Comparison of ENCODE assay signal across 24 mouse cellular contexts in the genomic region with DNA sequence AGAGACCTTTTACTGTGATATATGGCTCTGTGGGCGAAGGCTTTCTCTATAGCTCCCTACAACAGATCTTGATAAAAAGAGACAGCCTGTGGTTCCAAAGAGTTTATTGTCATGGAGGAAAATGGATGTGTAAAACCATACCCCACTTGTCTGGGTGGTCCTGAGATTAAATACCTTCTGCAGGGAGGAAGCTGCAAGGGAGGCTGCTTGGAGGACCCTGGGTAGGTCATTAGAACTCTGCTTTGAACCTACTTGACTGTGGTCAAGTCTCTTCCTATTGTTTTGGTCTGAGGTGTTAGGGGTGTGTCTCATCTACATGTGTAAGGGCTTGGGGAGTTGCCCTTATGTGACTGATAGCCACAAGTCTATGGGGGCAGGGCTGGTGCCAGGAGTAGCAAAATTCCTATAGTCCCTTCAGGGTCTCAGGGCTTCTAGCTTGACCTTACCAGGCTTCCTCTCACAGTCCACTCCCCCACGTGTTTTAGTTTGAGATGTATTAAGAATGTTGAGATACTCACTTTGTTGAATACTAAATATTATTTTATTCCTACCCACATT.
DNase-seq lines count a peak whose midpoint lies in the region; ATAC-seq lines count a peak whose summit lies in the region.
"Had no signal": no experiment of that assay in that cellular context is flagged by ENCODE, and none has a peak within 500 bp of the region (broad histone marks: within the 10 kb centered on the region; RNA-seq: fewer than 3 reads in every experiment).

No protein-coding gene starts in this region.

- no peaks in the 10 kb centered on the region for H3K36me3 ChIP-seq in kidney, embryonic 14.5 days (ENCODE audit: control insufficient read depth, insufficient read depth, low read length)
- H3K36me3 ChIP-seq: embryonic facial prominence, embryonic 12.5 days; embryonic facial prominence, embryonic 15.5 days; hindbrain, embryonic 12.5 days; hindbrain, embryonic 15.5 days had no signal

- 53% methylated on average over 2 of the region's 2 CpGs for WGBS in kidney, embryonic 14.5 days

- H3K27me3 ChIP-seq in kidney, embryonic 14.5 days (ENCODE audit: control insufficient read depth, insufficient read depth, low read length): no peaks in the 10 kb centered on the region
- H3K27me3 ChIP-seq: embryonic facial prominence, embryonic 12.5 days; embryonic facial prominence, embryonic 15.5 days; hindbrain, embryonic 12.5 days; hindbrain, embryonic 15.5 days had no signal

- H3K4me3 ChIP-seq in kidney, embryonic 14.5 days (ENCODE audit: low read length): no peak overlapping the region
- H3K4me3 ChIP-seq: embryonic facial prominence, embryonic 12.5 days; embryonic facial prominence, embryonic 15.5 days; gastrocnemius, adult 2 months; hindbrain, embryonic 12.5 days; hindbrain, embryonic 15.5 days had no signal

- no peak overlapping the region for H3K9ac ChIP-seq in kidney, embryonic 14.5 days (ENCODE audit: low read depth, low read length)
- H3K9ac ChIP-seq: embryonic facial prominence, embryonic 12.5 days; embryonic facial prominence, embryonic 15.5 days; forebrain, postnatal 0 days; hindbrain, embryonic 12.5 days; hindbrain, embryonic 15.5 days had no signal

- H3K27ac ChIP-seq in kidney, embryonic 14.5 days (ENCODE audit: low read depth, low read length): no peak overlapping the region
- H3K27ac ChIP-seq: embryonic facial prominence, embryonic 12.5 days; embryonic facial prominence, embryonic 15.5 days; gastrocnemius, adult 2 months; hindbrain, embryonic 12.5 days; hindbrain, embryonic 15.5 days had no signal

- no peaks in the 10 kb centered on the region for H3K9me3 ChIP-seq in kidney, embryonic 14.5 days (ENCODE audit: control insufficient read depth, low read length)
- H3K9me3 ChIP-seq: embryonic facial prominence, embryonic 12.5 days; embryonic facial prominence, embryonic 15.5 days; hindbrain, embryonic 12.5 days; hindbrain, embryonic 15.5 days had no signal

- no peak for DNase-seq in kidney, postnatal 10 days
- DNase-seq in ES-CJ7 (ENCODE audit: low read depth, low spot score) (peak; percentile 99), WW6 (ENCODE audit: low read depth, low spot score) (peak; percentile 48)
- DNase-seq in ovary, postnatal 10 days (ENCODE audit: low spot score): no peak
- no peak for DNase-seq in right cerebral cortex, postnatal 25 days
- no peak for DNase-seq in urinary bladder, postnatal 14 days (ENCODE audit: low spot score)
- DNase-seq: adrenal gland, adult 2 months; adrenal gland, postnatal 14 days; B cell, adult 2 months; cerebellum, adult 11 months; cerebellum, adult 2 months; cerebellum, adult 9-11 months; cerebellum, postnatal 25 days; forebrain, postnatal 0 days; gastrocnemius, adult 2 months; gastrocnemius, postnatal 14 days; heart, adult 11 months had no signal

- H3K4me2 ChIP-seq in kidney, embryonic 14.5 days (replicated peaks; ENCODE audit: low read depth, low read length): no peak overlapping the region
- H3K4me2 ChIP-seq: embryonic facial prominence, embryonic 12.5 days; embryonic facial prominence, embryonic 15.5 days; heart, embryonic 11.5 days; hindbrain, embryonic 12.5 days; hindbrain, embryonic 15.5 days had no signal

- no peaks in the 10 kb centered on the region for H3K4me1 ChIP-seq in kidney, embryonic 14.5 days (ENCODE audit: control insufficient read depth, insufficient read depth, low read length)

- ATAC-seq in kidney, embryonic 14.5 days (ENCODE audit: low FRiP score, low TSS enrichment): peak; percentile 49; the same call in 1 of the 2 replicates
- ATAC-seq: forebrain, embryonic 14.5 days; forebrain, postnatal 0 days had no signal

Comparison
In these comparisons a context has a peak if more than half of its experiments do, and no peak if none do; other contexts are left out.
1. DNase-seq: peak in ES-CJ7 (single experiment) and WW6 (single experiment); none in kidney, postnatal 10 days (single experiment), ovary, postnatal 10 days (single experiment), right cerebral cortex, postnatal 25 days (single experiment) and urinary bladder, postnatal 14 days (single experiment).